Mouse (Mus musculus) heart, embryonic 11.5 days (tissue): ENCODE measurements around the gene Tex45. TPM values are rescaled to one million over a fixed set of nuclear protein-coding genes. Genes with fewer than 3 reads are reported as not detected.

Experiments used
- ATAC-seq: fragments of 200-750 bp; cut with Nextera tagmentation; replicated peaks from 2 replicates; pipeline ENCODE4 v1.8.0; 2017; ENCODE audit warnings: moderate library complexity; ENCODE audit not compliant: insufficient number of reproducible peaks, low FRiP score, low TSS enrichment
- H3K27ac ChIP-seq: fragments of 300-500 bp; sonication (generic); 2 replicates; pipeline ENCODE4 v1.5.1; 2014; ENCODE audit warnings: mild to moderate bottlenecking, low read depth, low read length
- H3K27me3 ChIP-seq: fragments of 300-500 bp; sonication (generic); 2 replicates; pipeline ENCODE4 v1.6.1; 2014; ENCODE audit warnings: mild to moderate bottlenecking, low read length, mixed read lengths; ENCODE audit not compliant: control insufficient read depth, insufficient read depth
- H3K36me3 ChIP-seq: fragments of 300-500 bp; sonication (generic); 2 replicates; pipeline ENCODE4 v1.6.1; 2014; ENCODE audit warnings: mild to moderate bottlenecking, low read length, moderate library complexity, mixed read lengths; ENCODE audit not compliant: control insufficient read depth, insufficient read depth
- H3K4me1 ChIP-seq: fragments of 300-500 bp; sonication (generic); 2 replicates; pipeline ENCODE4 v1.6.1; 2014; ENCODE audit warnings: low read length; ENCODE audit not compliant: control insufficient read depth, insufficient read depth
- H3K4me2 ChIP-seq: fragments of 300-500 bp; sonication (generic); 2 replicates; pipeline ENCODE4 v1.6.1; 2014; ENCODE audit warnings: mild to moderate bottlenecking, moderate library complexity
- H3K4me3 ChIP-seq: fragments of 300-500 bp; sonication (generic); 2 replicates; pipeline ENCODE4 v1.5.1; 2014; ENCODE audit warnings: low read depth, low read length
- H3K9ac ChIP-seq: fragments of 300-500 bp; sonication (generic); 2 replicates; pipeline ENCODE4 v1.6.1; 2014; ENCODE audit warnings: mild to moderate bottlenecking, low read depth, low read length, moderate library complexity
- H3K9me3 ChIP-seq: fragments of 300-500 bp; sonication (generic); replicated peaks from 2 replicates; pipeline ENCODE4 v1.6.1; 2016; ENCODE audit warnings: low read length; ENCODE audit not compliant: control insufficient read depth
- WGBS: fragments of 180-500 bp; shearing (Covaris S2); extraction: QIAGEN DNeasy Blood & Tissue Kit; methylation state at CpG from one replicate; pipeline ENCODE4 v1.1.7; 2014; ENCODE audit not compliant: insufficient replicate concordance; 5-methylcytosine and 5-hydroxymethylcytosine counted together
- polyA plus RNA-seq: library from polyadenylated mRNA; unstranded; fragments of >200 nt; fragmentation: Nextera tagmentation; extraction: Ambion mirVana; gene quantifications from 2 replicates; pipeline ENCODE4 v1.2.1, GENCODE M21; 2014

The Tex45 gene
- polyA plus RNA-seq = not detected in 2 replicates

- Histone ChIP-seq H3K36me3 (no peaks in the 10 kb centered on the region), H3K4me2 (no peak within 1 kb of the TSS), H3K4me1 (no peaks in the 10 kb centered on the region), H3K4me3 (no peak within 1 kb of the TSS), H3K27me3 (no peaks in the 10 kb centered on the region), H3K9ac (no peak within 1 kb of the TSS), H3K9me3 (no peaks in the 10 kb centered on the region), H3K27ac (no peak within 1 kb of the TSS)
- ATAC-seq = no peak
Measured at GRCm38 (mm10) chr8:3470562-3470961, at the start of gene Tex45. Tex45 (plus strand) TSS chr8:3470862.

- no peak overlapping the region for H3K4me3 ChIP-seq
- no peak overlapping the region for H3K9ac ChIP-seq
- no peak for ATAC-seq
- H3K4me2 ChIP-seq = no peak overlapping the region
- no peak overlapping the region for H3K27ac ChIP-seq
- no peaks in the 10 kb centered on the region for H3K36me3 ChIP-seq
- H3K4me1 ChIP-seq = peaks cover 27% of the 10 kb centered on the region
- WGBS = 86% methylated on average over 5 of the region's 5 CpGs
- H3K9me3 ChIP-seq = no peaks in the 10 kb centered on the region
- no peaks in the 10 kb centered on the region for H3K27me3 ChIP-seq
Measured at GRCm38 (mm10) chr8:3421507-3421906, 49.2 kb upstream of the Tex45 start.

GRCm38 (mm10) chr8:3425217-3425616, 45.4 kb upstream of the Tex45 start:
- WGBS = 91% methylated on average over 5 of the region's 5 CpGs
- H3K27me3 ChIP-seq = no peaks in the 10 kb centered on the region
- no peak overlapping the region for H3K4me3 ChIP-seq
- H3K36me3 ChIP-seq = peaks cover 2% of the 10 kb centered on the region; the same call in 1 of the 2 replicates
- ATAC-seq = no peak
- H3K9ac ChIP-seq = no peak overlapping the region
- no peaks in the 10 kb centered on the region for H3K9me3 ChIP-seq
- no peak overlapping the region for H3K4me2 ChIP-seq
- H3K4me1 ChIP-seq = peaks cover 8% of the 10 kb centered on the region
- no peak overlapping the region for H3K27ac ChIP-seq

- WGBS = 83% methylated on average over 3 of the region's 3 CpGs
- no peak overlapping the region for H3K9ac ChIP-seq
- H3K4me3 ChIP-seq = no peak overlapping the region
- H3K9me3 ChIP-seq = no peaks in the 10 kb centered on the region
- no peak for ATAC-seq
- no peak overlapping the region for H3K27ac ChIP-seq
- H3K4me2 ChIP-seq = no peak overlapping the region
- peaks cover 2% of the 10 kb centered on the region; the same call in 1 of the 2 replicates for H3K36me3 ChIP-seq
- no peaks in the 10 kb centered on the region for H3K27me3 ChIP-seq
- H3K4me1 ChIP-seq = peaks cover 6% of the 10 kb centered on the region
Measured at GRCm38 (mm10) chr8:3426211-3426610, 44.5 kb upstream of the Tex45 start.

GRCm38 (mm10) chr8:3428426-3428825, 42.2 kb upstream of the Tex45 start:
- Histone ChIP-seq H3K9me3 (no peaks in the 10 kb centered on the region), H3K36me3 (peaks cover 6% of the 10 kb centered on the region), H3K4me3 (no peak overlapping the region), H3K4me2 (no peak overlapping the region), H3K27me3 (no peaks in the 10 kb centered on the region), H3K4me1 (0 out of 2 replicates have a peak, but pooled peaks cover 2% of the 10 kb centered on the region), H3K27ac (no peak overlapping the region), H3K9ac (no peak overlapping the region)
- 78% methylated on average over 2 of the region's 2 CpGs for WGBS
- no peak for ATAC-seq

- Histone ChIP-seq H3K36me3 (peaks cover 6% of the 10 kb centered on the region), H3K4me2 (no peak overlapping the region), H3K9me3 (no peaks in the 10 kb centered on the region), H3K4me1 (0 out of 2 replicates have a peak, but pooled peaks cover 2% of the 10 kb centered on the region), H3K9ac (no peak overlapping the region), H3K27ac (no peak overlapping the region), H3K4me3 (no peak overlapping the region), H3K27me3 (no peaks in the 10 kb centered on the region)
- no peak for ATAC-seq
- WGBS = 68% methylated on average over 2 of the region's 2 CpGs
Measured at GRCm38 (mm10) chr8:3429966-3430365, 40.7 kb upstream of the Tex45 start.

GRCm38 (mm10) chr8:3431113-3431512, 39.5 kb upstream of the Tex45 start:
- 76% methylated on average over 3 of the region's 3 CpGs for WGBS
- Histone ChIP-seq H3K4me1 (0 out of 2 replicates have a peak, but pooled peaks cover 2% of the 10 kb centered on the region), H3K36me3 (peaks cover 10% of the 10 kb centered on the region)

GRCm38 (mm10) chr8:3436492-3436891, 34.2 kb upstream of the Tex45 start:
- Histone ChIP-seq H3K27me3 (no peaks in the 10 kb centered on the region), H3K4me2 (no peak overlapping the region), H3K36me3 (peaks cover 33% of the 10 kb centered on the region), H3K9me3 (no peaks in the 10 kb centered on the region), H3K4me1 (no peaks in the 10 kb centered on the region), H3K4me3 (no peak overlapping the region), H3K9ac (no peak overlapping the region), H3K27ac (no peak overlapping the region)
- ATAC-seq = no peak
- 76% methylated on average over 5 of the region's 6 CpGs for WGBS

More at GRCm38 (mm10) chr8:3431113-3431512, 39.5 kb upstream of the Tex45 start:
- Histone ChIP-seq H3K9me3 (no peaks in the 10 kb centered on the region), H3K9ac (no peak overlapping the region), H3K4me3 (no peak overlapping the region), H3K27ac (no peak overlapping the region), H3K27me3 (no peaks in the 10 kb centered on the region), H3K4me2 (no peak overlapping the region)
- no peak for ATAC-seq

- ATAC-seq = no peak
- H3K9ac ChIP-seq = no peak overlapping the region
- H3K4me1 ChIP-seq = no peaks in the 10 kb centered on the region
- no peaks in the 10 kb centered on the region for H3K27me3 ChIP-seq
- H3K4me3 ChIP-seq = no peak overlapping the region
- WGBS = 75% methylated on average over 12 of the region's 12 CpGs
- no peak overlapping the region for H3K4me2 ChIP-seq
- H3K9me3 ChIP-seq = no peaks in the 10 kb centered on the region
- H3K36me3 ChIP-seq = peaks cover 29% of the 10 kb centered on the region
- no peak overlapping the region for H3K27ac ChIP-seq
Measured at GRCm38 (mm10) chr8:3439510-3439909, 31.2 kb upstream of the Tex45 start.
